Mouse (Mus musculus) C2C12 (cell line): ENCODE results near the gene Icam5. TPM values are rescaled to one million over a fixed set of nuclear protein-coding genes. Genes with fewer than 3 reads are reported as not detected.

Experiments
- H3K27me3 ChIP-seq: one replicate; pipeline ENCODE4 v1.6.1; 2011; ENCODE audit not compliant: control insufficient read depth, insufficient read depth, insufficient read length
- H3K36me3 ChIP-seq: one replicate; pipeline ENCODE4 v1.6.1; 2011; ENCODE audit not compliant: control insufficient read depth, insufficient read depth
- H3K4me3 ChIP-seq: one replicate; pipeline ENCODE4 v1.5.1; 2011; ENCODE audit warnings: mild to moderate bottlenecking, control low read depth; ENCODE audit not compliant: poor library complexity, insufficient read depth, severe bottlenecking
- H3K79me2 ChIP-seq: one replicate; pipeline ENCODE4 v1.6.1; 2011; ENCODE audit not compliant: control insufficient read depth, insufficient read depth
- H3K79me3 ChIP-seq: one replicate; pipeline ENCODE4 v1.6.1; 2011; ENCODE audit warnings: low read depth, control low read depth
- H3ac ChIP-seq: one replicate; pipeline ENCODE3; 2011; ENCODE audit warnings: low read depth; ENCODE audit not compliant: control insufficient read depth, insufficient read length
- CEBPB ChIP-seq: IDR thresholded peaks from one replicate; pipeline ENCODE4 v1.6.1; 2011; ENCODE audit warnings: low read depth, mild to moderate bottlenecking, control low read depth, moderate library complexity
- CTCF ChIP-seq: IDR thresholded peaks from one replicate; pipeline ENCODE4 v1.5.1; 2011; ENCODE audit not compliant: control insufficient read depth, insufficient read depth, insufficient read length
- FOSL1 ChIP-seq: IDR thresholded peaks from one replicate; pipeline ENCODE4 v1.8.0; 2011; ENCODE audit warnings: mild to moderate bottlenecking, low read length; ENCODE audit not compliant: poor library complexity, insufficient read depth, severe bottlenecking
- MAX ChIP-seq: IDR thresholded peaks from one replicate; pipeline ENCODE4 v1.6.1; 2011; ENCODE audit warnings: mild to moderate bottlenecking, control low read depth
- MYOD1 ChIP-seq: IDR thresholded peaks from one replicate; pipeline ENCODE4 v1.6.1; 2011; ENCODE audit warnings: low read depth; ENCODE audit not compliant: control insufficient read depth, insufficient read length
- MYOG ChIP-seq: IDR thresholded peaks from one replicate; pipeline ENCODE4 v1.6.1; 2011; ENCODE audit not compliant: control insufficient read depth, insufficient read length; ENCODE audit errors: extremely low read depth
- USF1 ChIP-seq: IDR thresholded peaks from one replicate; pipeline ENCODE4 v1.6.1; 2011; ENCODE audit warnings: low read depth, mild to moderate bottlenecking, control low read depth, moderate library complexity
- polyA plus RNA-seq: library from polyadenylated mRNA; unstranded; fragments of >200 nt; fragmentation: generic; extraction: Trizol; gene quantifications from one replicate; pipeline ENCODE4 v1.2.1, GENCODE M21; 2012; ENCODE audit warnings: missing spikeins

Gene Icam5
- polyA plus RNA-seq, 1 experiment: 0.46 TPM

GRCm38 (mm10) chr9:21030055-21030600, 1.7 kb upstream of the Icam5 start:
- Histone ChIP-seq H3K27me3 (no peaks in the 10 kb centered on the region), H3ac (no peak overlapping the region), H3K36me3 (no peaks in the 10 kb centered on the region), H3K79me2 (no peaks in the 10 kb centered on the region), H3K4me3 (no peak overlapping the region), H3K79me3 (no peaks in the 10 kb centered on the region)
- no peak for TF ChIP-seq FOSL1
- TF ChIP-seq MAX: no peak
- no peak for TF ChIP-seq MYOD1
- no peak for TF ChIP-seq CEBPB

- Histone ChIP-seq H3ac (peak overlapping the region; percentile 52), H3K27me3 (peaks cover 5% of the 10 kb centered on the region), H3K36me3 (no peaks in the 10 kb centered on the region), H3K79me2 (no peaks in the 10 kb centered on the region), H3K4me3 (peak overlapping the region; percentile 26), H3K79me3 (no peaks in the 10 kb centered on the region)
- TF ChIP-seq CEBPB (no peak), CTCF (peak; percentile 12), MYOG (no peak), MAX (no peak), MYOD1 (no peak), FOSL1 (no peak), USF1 (peak; percentile 31)
These were observed 1.1 kb upstream of the Icam5 start for GRCm38 (mm10) chr9:21030781-21031250.

- Histone ChIP-seq H3K36me3 (no peaks in the 10 kb centered on the region), H3K79me2 (no peaks in the 10 kb centered on the region), H3ac (peak overlapping the region; percentile 52), H3K4me3 (peak overlapping the region; percentile 26), H3K79me3 (no peaks in the 10 kb centered on the region), H3K27me3 (peaks cover 10% of the 10 kb centered on the region)
- TF ChIP-seq MAX: no peak
- no peak for TF ChIP-seq FOSL1
- no peak for TF ChIP-seq CEBPB
- no peak for TF ChIP-seq MYOG
- no peak for TF ChIP-seq MYOD1
- no peak for TF ChIP-seq CTCF
- TF ChIP-seq USF1: no peak
These were observed 500 bp upstream of the Icam5 start for GRCm38 (mm10) chr9:21031251-21031895.

GRCm38 (mm10) chr9:21032491-21032890, 618 bp downstream of the Icam5 start:
- peaks cover 21% of the 10 kb centered on the region for H3K27me3 ChIP-seq
- no peaks in the 10 kb centered on the region for H3K36me3 ChIP-seq
- H3ac ChIP-seq: no peak overlapping the region
- H3K79me3 ChIP-seq: no peaks in the 10 kb centered on the region
- no peak overlapping the region for H3K4me3 ChIP-seq
- H3K79me2 ChIP-seq: no peaks in the 10 kb centered on the region
- no peak for TF ChIP-seq MYOG
- TF ChIP-seq MYOD1: no peak
- TF ChIP-seq USF1: no peak
- TF ChIP-seq CTCF: no peak
- TF ChIP-seq MAX: no peak
- TF ChIP-seq CEBPB: no peak
- TF ChIP-seq FOSL1: no peak

GRCm38 (mm10) chr9:21033136-21033535, 1.3 kb downstream of the Icam5 start:
- H3K36me3 ChIP-seq: no peaks in the 10 kb centered on the region
- no peaks in the 10 kb centered on the region for H3K79me3 ChIP-seq
- H3ac ChIP-seq: peak overlapping the region; percentile 69
- H3K27me3 ChIP-seq: peaks cover 28% of the 10 kb centered on the region
- TF ChIP-seq CEBPB (no peak), MYOD1 (no peak), FOSL1 (no peak), USF1 (no peak), CTCF (no peak), MYOG (no peak), MAX (no peak)
- peak overlapping the region; percentile 21 for H3K4me3 ChIP-seq
- H3K79me2 ChIP-seq: no peaks in the 10 kb centered on the region
